Mouse (Mus musculus) heart, postnatal 0 days (tissue): ENCODE measurements around the gene Hspb11. TPM values are rescaled to one million over a fixed set of nuclear protein-coding genes. Genes with fewer than 3 reads are reported as not detected.

Source experiments
- ATAC-seq: fragments of 200-750 bp; cut with Nextera tagmentation; 2 replicates; pipeline ENCODE4 v1.8.0; 2017; ENCODE audit warnings: low read depth, moderate number of reproducible peaks, moderate library complexity; ENCODE audit not compliant: insufficient read depth
- DNase-seq: peaks from one replicate; pipeline ENCODE4 v3.0.0-alpha.2; 2016; ENCODE audit warnings: low spot score
- H3K27ac ChIP-seq: fragments of 300-500 bp; sonication (generic); 2 replicates; pipeline ENCODE4 v1.5.1; 2014; ENCODE audit warnings: low read depth, mild to moderate bottlenecking
- H3K27me3 ChIP-seq: fragments of 300-500 bp; sonication (generic); 2 replicates; pipeline ENCODE4 v1.6.1; 2014; ENCODE audit warnings: low read length, mixed read lengths; ENCODE audit not compliant: control insufficient read depth, insufficient read depth
- H3K36me3 ChIP-seq: fragments of 300-500 bp; sonication (generic); replicated peaks from 2 replicates; pipeline ENCODE4 v1.6.1; 2014; ENCODE audit warnings: low read length, mixed read lengths; ENCODE audit not compliant: control insufficient read depth, insufficient read depth
- H3K4me1 ChIP-seq: fragments of 300-500 bp; sonication (generic); 2 replicates; pipeline ENCODE4 v1.6.1; 2014; ENCODE audit warnings: antibody characterized with exemption; ENCODE audit not compliant: control insufficient read depth, insufficient read depth
- H3K4me2 ChIP-seq: fragments of 300-500 bp; sonication (generic); 2 replicates; pipeline ENCODE4 v1.6.1; 2014; ENCODE audit warnings: low read depth, mild to moderate bottlenecking, low read length, moderate library complexity
- H3K4me3 ChIP-seq: fragments of 300-500 bp; sonication (generic); 2 replicates; pipeline ENCODE4 v1.5.1; 2014; ENCODE audit warnings: low read depth, low read length
- H3K9ac ChIP-seq: fragments of 300-500 bp; sonication (generic); replicated peaks from 2 replicates; pipeline ENCODE4 v1.6.1; 2014; ENCODE audit warnings: low read depth, low read length, mixed read lengths
- H3K9me3 ChIP-seq: fragments of 300-500 bp; sonication (generic); replicated peaks from 2 replicates; pipeline ENCODE4 v1.6.1; 2016; ENCODE audit warnings: low read length; ENCODE audit not compliant: control insufficient read depth
- CTCF ChIP-seq: IDR thresholded peaks from 2 replicates; pipeline ENCODE4 v1.5.1; 2016; ENCODE audit warnings: antibody characterized with exemption, control low read depth, low read depth
- EP300 ChIP-seq: IDR thresholded peaks from 2 replicates; pipeline ENCODE4 v1.6.1; 2016; ENCODE audit warnings: antibody characterized with exemption, low read depth
- WGBS: fragments of 180-500 bp; shearing (Covaris S2); extraction: QIAGEN DNeasy Blood & Tissue Kit; methylation state at CpG from one replicate; pipeline ENCODE4 v1.1.7; 2014; 5-methylcytosine and 5-hydroxymethylcytosine counted together
- polyA plus RNA-seq: library from polyadenylated mRNA; unstranded; fragments of >200 nt; fragmentation: Nextera tagmentation; extraction: Ambion mirVana; gene quantifications from 2 replicates; pipeline ENCODE4 v1.2.1, GENCODE M21; 2015
- total RNA-seq: library from RNA; depleted of rRNA; stranded (reverse); fragments of >200 nt; gene quantifications from 2 replicates; pipeline ENCODE4 v1.2.3, GENCODE M21; 2014; ENCODE audit warnings: low replicate concordance

Gene Hspb11
- total and polyA plus RNA-seq, 2 experiments from 2014 or later: 35.0 to 37.5 TPM

DNA sequence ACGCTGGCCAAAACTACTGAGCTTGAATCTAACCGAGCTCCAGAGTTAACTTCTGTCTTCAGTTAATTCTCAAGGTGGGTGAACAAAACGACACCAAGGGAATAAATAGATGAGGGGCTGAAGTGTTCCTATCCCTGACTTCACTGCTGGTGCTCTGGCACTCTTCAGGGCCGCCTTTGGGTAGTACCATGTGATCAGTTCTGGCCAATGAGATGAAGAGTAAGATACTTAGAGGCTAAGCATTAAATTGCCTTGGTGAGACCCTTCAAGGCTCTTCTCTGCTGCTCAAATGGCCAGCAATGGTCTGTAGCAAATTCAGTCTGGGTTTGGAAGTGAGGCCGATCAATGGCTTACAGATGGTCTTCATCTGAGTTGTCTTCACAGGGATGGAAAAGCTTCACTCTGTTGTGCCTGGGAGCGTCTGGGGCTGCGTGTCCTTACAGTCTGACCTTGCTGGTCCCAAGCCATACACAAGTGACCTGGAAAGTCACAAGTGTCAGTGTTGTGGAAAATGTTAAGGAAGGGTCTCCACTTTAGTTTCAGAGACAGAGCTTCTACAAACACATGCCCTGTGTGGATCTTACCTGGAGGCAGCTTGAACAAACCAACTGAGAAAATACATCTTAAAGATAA, 27.6 kb downstream of the Hspb11 start:
- H3K27me3 ChIP-seq: no peaks in the 10 kb centered on the region
- H3K27ac ChIP-seq: no peak overlapping the region
- H3K4me2 ChIP-seq: no peak overlapping the region
- WGBS: 65% methylated on average over 7 of the region's 7 CpGs
- no peaks in the 10 kb centered on the region for H3K4me1 ChIP-seq
- no peaks in the 10 kb centered on the region for H3K9me3 ChIP-seq
- peaks cover 6% of the 10 kb centered on the region; the same call in 1 of the 2 replicates for H3K36me3 ChIP-seq
- no peak for ATAC-seq
- no peak overlapping the region for H3K4me3 ChIP-seq
- DNase-seq: no peak
- TF ChIP-seq EP300 (no peak), CTCF (no peak)
- H3K9ac ChIP-seq: no peak overlapping the region

DNA sequence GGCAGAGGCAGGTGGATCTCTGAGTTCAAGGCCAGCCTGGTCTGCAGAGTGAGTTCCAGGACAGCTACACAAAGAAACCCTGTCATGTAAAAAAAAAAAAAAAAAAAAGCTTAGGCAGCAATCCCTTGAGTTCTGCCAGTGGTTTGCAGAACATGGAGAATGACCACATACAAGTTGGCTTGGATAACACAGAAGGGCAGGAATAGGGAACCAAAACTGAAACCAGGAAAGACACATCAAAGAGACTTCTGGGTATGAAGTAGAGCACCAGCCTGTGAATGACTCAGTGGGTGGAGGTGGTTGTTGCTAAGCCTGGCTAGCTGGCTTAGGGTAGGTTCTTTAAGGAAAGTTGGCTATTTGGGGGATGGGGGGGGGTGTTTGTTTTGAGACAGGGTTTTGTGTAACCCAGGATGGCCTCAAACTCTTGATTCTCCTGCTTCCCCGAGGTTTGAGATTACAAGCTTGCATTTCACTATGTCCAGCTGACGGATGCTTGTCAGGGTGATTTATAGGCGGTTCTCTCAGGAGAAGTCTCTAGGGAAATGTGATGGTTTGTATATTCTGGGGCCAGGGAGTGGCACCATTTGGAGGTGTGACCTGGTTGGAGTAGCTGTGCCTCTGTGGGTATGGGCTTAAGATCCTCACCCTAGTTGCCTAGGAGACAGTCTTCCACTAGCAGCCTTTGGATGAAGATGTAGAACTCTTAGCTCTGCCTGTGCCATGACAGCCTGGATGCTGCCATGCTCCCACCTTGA, 32.2 kb downstream of the Hspb11 start:
- Histone ChIP-seq H3K27ac (no peak overlapping the region), H3K4me1 (no peaks in the 10 kb centered on the region), H3K4me2 (no peak overlapping the region), H3K4me3 (no peak overlapping the region), H3K9ac (no peak overlapping the region), H3K9me3 (no peaks in the 10 kb centered on the region), H3K27me3 (no peaks in the 10 kb centered on the region), H3K36me3 (no peaks in the 10 kb centered on the region)
- TF ChIP-seq CTCF (no peak), EP300 (no peak)
- WGBS: 74% methylated on average over 3 of the region's 3 CpGs
- DNase-seq: no peak
- ATAC-seq: no peak

DNA sequence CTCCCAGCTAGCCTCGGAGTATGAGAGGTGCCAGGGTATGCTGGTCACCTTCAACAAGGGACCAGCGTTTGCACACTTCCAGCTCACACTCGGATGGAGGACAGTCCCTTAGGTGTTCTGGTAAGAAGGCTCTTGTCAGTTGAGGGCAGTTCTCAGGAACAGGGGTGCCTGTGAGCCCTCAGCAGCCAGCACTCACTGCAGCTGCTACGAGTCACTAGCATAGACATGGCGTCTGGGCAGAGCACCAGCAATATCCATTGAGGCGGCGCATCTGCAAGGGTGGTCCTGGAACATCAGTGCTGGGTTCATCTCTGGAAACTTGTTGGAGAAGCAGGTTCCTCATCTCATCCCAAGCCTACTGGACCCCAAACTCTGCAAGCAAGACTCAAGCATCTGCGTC, 33.0 kb downstream of the Hspb11 start:
- H3K36me3 ChIP-seq: no peaks in the 10 kb centered on the region
- TF ChIP-seq CTCF: no peak
- no peak for TF ChIP-seq EP300
- H3K4me1 ChIP-seq: no peaks in the 10 kb centered on the region
- DNase-seq: no peak
- no peak overlapping the region for H3K9ac ChIP-seq
- H3K27ac ChIP-seq: no peak overlapping the region
- WGBS: 88% methylated on average over 8 of the region's 8 CpGs
- no peak overlapping the region for H3K4me2 ChIP-seq
- H3K4me3 ChIP-seq: no peak overlapping the region
- ATAC-seq: no peak
- no peaks in the 10 kb centered on the region for H3K27me3 ChIP-seq
- H3K9me3 ChIP-seq: no peaks in the 10 kb centered on the region

DNA sequence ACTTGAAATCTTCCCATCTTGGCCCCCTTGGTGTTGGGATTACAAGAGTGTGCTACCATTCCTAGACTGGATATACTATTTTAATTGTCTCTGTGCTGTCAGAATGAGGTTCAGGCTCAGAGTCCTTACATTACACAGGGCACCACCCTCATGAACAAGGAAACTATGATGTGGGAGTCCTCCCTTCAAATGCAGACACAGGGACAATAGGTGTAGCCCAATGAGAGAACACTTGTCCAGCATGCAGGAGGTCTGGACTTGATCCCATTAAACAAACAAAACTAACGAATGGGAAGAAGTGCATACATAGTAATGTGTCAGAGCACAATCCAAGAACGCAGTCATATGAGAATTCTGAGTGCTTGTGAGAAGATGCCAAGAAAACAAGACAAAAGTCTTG, 34.1 kb downstream of the Hspb11 start:
- no peak overlapping the region for H3K4me2 ChIP-seq
- H3K9me3 ChIP-seq: no peaks in the 10 kb centered on the region
- H3K4me1 ChIP-seq: no peaks in the 10 kb centered on the region
- no peak overlapping the region for H3K9ac ChIP-seq
- no peaks in the 10 kb centered on the region for H3K27me3 ChIP-seq
- TF ChIP-seq EP300 (no peak), CTCF (no peak)
- H3K4me3 ChIP-seq: no peak overlapping the region
- WGBS: 81% methylated on average over 2 of the region's 2 CpGs
- no peak overlapping the region for H3K27ac ChIP-seq
- DNase-seq (no peak), ATAC-seq (no peak)
- no peaks in the 10 kb centered on the region for H3K36me3 ChIP-seq

DNA sequence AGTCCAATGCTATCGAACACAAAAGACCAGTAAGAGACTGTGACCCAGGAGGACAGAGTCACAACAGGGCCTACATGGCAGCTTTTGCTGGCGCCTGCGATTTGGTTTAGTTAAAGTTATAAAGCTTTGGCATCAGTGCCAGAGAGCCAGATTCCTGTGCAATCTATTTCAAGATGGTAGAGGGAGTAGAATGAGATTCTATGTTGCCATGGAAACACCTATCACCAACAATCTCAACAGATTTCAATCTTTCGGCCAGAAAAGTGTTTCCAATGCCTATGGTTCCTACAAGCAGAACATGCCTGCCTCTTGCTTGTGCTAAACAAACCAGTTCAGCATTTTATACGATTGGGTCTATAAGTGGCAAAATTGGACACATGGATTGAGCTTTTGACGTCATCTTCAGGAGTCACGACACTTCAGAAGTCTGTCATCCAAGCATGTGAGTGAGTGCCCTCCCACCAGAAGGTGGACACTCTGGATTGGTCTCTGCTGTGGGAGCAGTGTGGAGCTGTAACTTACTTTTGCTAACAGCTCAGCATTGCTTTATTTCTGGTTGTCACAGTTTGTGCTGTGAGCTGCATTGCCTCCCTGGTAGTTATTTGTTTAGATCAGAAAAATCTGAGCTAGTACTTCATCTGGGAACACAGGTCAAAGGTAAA, 38.3 kb downstream of the Hspb11 start:
- H3K27ac ChIP-seq: no peak overlapping the region
- H3K4me1 ChIP-seq: no peaks in the 10 kb centered on the region
- H3K4me2 ChIP-seq: no peak overlapping the region
- DNase-seq: no peak
- H3K4me3 ChIP-seq: no peak overlapping the region
- no peak overlapping the region for H3K9ac ChIP-seq
- H3K36me3 ChIP-seq: no peaks in the 10 kb centered on the region
- 75% methylated on average over 7 of the region's 7 CpGs for WGBS
- ATAC-seq: no peak
- TF ChIP-seq CTCF: no peak
- H3K27me3 ChIP-seq: no peaks in the 10 kb centered on the region
- no peaks in the 10 kb centered on the region for H3K9me3 ChIP-seq
